8 mouse cellular contexts compared by ENCODE assay signal in the genomic region with DNA sequence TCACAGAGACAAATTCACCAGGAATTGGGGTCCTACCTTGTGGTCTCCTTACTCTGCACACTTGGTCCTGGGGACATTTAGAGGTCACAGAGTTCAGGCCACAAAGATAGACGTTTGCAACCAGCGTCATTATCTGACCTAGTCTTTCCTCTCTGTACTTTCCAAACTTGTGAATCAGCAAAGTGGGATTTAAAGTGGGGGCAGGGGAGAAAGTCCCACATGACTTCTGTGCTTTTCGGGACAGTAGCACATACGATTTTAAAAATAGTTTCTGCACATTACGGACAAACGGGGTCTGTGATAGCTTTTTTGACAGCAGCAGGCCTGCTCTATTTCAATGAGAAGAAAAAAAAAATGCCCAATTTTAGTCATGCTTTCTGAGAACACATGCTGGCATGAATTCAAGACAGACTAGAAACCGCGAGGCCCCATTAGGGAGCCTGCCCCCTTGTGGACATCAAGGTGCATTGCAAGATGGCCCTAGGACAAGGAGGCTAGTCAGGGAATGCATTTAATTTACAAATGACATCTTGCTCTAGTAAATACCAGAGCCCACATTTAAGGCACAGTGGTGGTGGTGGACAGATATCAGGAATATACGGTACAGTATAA. TPM values are rescaled to one million over a fixed set of nuclear protein-coding genes. Genes with fewer than 3 reads are reported as not detected.
DNase-seq lines count a peak whose midpoint lies in the region; ATAC-seq and TF ChIP-seq lines count a peak whose summit lies in the region.

No protein-coding gene starts in this region.

- H3K4me3 ChIP-seq in forebrain, embryonic 10.5 days: no peak overlapping the region
- H3K4me3 ChIP-seq in forebrain, embryonic 12.5 days (replicated peaks): no peak overlapping the region
- H3K4me3 ChIP-seq in liver, adult 2 months (ENCODE audit: insufficient read depth, low read depth, low read length): no peak overlapping the region

- ATAC-seq in forebrain, embryonic 12.5 days (ENCODE audit: low FRiP score): no peak

- H3K9me3 ChIP-seq in forebrain, embryonic 10.5 days: no peaks in the 10 kb centered on the region
- H3K9me3 ChIP-seq in forebrain, embryonic 12.5 days: no peaks in the 10 kb centered on the region

- intact Hi-C loops in heart, postnatal 36 days (cut with DNase I): loop anchor here (1.0 to 2.0 kb wide), 2 partner anchors 41 to 160 kb away; no protein-coding TSS in a partner anchor

- WGBS in forebrain, embryonic 10.5 days: 41% methylated on average over 9 of the region's 9 CpGs
- WGBS in forebrain, embryonic 12.5 days: 38% methylated on average over 9 of the region's 9 CpGs
- WGBS in liver, adult 2 months: 29% methylated on average over 9 of the region's 9 CpGs

- H3K79me2 ChIP-seq in liver, adult 2 months (ENCODE audit: control insufficient read depth, insufficient read depth, low read length): no peaks in the 10 kb centered on the region

- H3K27me3 ChIP-seq in forebrain, embryonic 10.5 days (ENCODE audit: poor library complexity, severe bottlenecking): peaks cover 3% of the 10 kb centered on the region; the same call in 1 of the 2 replicates
- H3K27me3 ChIP-seq in forebrain, embryonic 12.5 days: 0 out of 2 replicates have a peak, but pooled peaks cover 3% of the 10 kb centered on the region
- no peaks in the 10 kb centered on the region for H3K27me3 ChIP-seq in liver, adult 2 months (ENCODE audit: control insufficient read depth, insufficient read depth, low read length)

- no peak overlapping the region for H3K9ac ChIP-seq in forebrain, embryonic 12.5 days
- H3K9ac ChIP-seq in liver, adult 2 months (ENCODE audit: low read depth, low read length): no peak overlapping the region

- no peak overlapping the region for H3K27ac ChIP-seq in forebrain, embryonic 10.5 days
- H3K27ac ChIP-seq in forebrain, embryonic 12.5 days: no peak overlapping the region
- no peak overlapping the region for H3K27ac ChIP-seq in liver, adult 2 months (replicated peaks; ENCODE audit: insufficient read depth, low read depth, low read length)

- DNase-seq in forebrain, embryonic 10.5 days (ENCODE audit: extremely low spot score, low spot score): peak; percentile 69
- DNase-seq in right cerebral cortex, adult 2 months (ENCODE audit: low spot score in 2 of 2): peak; percentile 61 to 71
- DNase-seq in right cerebral cortex, postnatal 36 days (ENCODE audit: low spot score in 2 of 2): no peak
- DNase-seq in cerebellum, postnatal 14 days: peak; percentile 81
- peak; percentile 75 for DNase-seq in heart, postnatal 36 days
- peak; percentile 42 for DNase-seq in liver, adult 2 months (ENCODE audit: extremely low read depth, low read depth, low spot score)
- DNase-seq in retina, postnatal 7 days (ENCODE audit: low read depth, low spot score): peak; percentile 65

- no peak overlapping the region for H3K4me2 ChIP-seq in forebrain, embryonic 12.5 days

- H3K4me1 ChIP-seq in forebrain, embryonic 10.5 days: peaks cover 25% of the 10 kb centered on the region
- H3K4me1 ChIP-seq in forebrain, embryonic 12.5 days: peaks cover 18% of the 10 kb centered on the region
- H3K4me1 ChIP-seq in liver, adult 2 months (ENCODE audit: control insufficient read depth, insufficient read depth, low read length): no peaks in the 10 kb centered on the region

- no peak for TF ChIP-seq POLR2A in liver, adult 2 months (IDR thresholded peaks at IDR 0.05; ENCODE audit: extremely low read depth, insufficient read depth, low read length)

- TF ChIP-seq CTCF in liver, adult 2 months (IDR thresholded peaks at IDR 0.05; ENCODE audit: low read depth, low read length): peak; percentile 90

- no peaks in the 10 kb centered on the region for H3K36me3 ChIP-seq in forebrain, embryonic 10.5 days (replicated peaks)
- no peaks in the 10 kb centered on the region for H3K36me3 ChIP-seq in forebrain, embryonic 12.5 days (replicated peaks)
- H3K36me3 ChIP-seq in liver, adult 2 months (ENCODE audit: control insufficient read depth, insufficient read depth, low read length): no peaks in the 10 kb centered on the region

RNA-seq across cellular contexts. Expression of a gene that starts 55.1 kb away (rescaled TPM):
- 3.8 and 4.0 TPM in 2 replicates for polyA plus RNA-seq in forebrain, embryonic 10.5 days (2016; fragmentation: Nextera tagmentation; extraction: Ambion mirVana)
- 0.44 and 0.66 TPM in 2 replicates for polyA plus RNA-seq in forebrain, embryonic 12.5 days (2016; fragmentation: Nextera tagmentation; extraction: Ambion mirVana)
- total RNA-seq in heart, postnatal 36 days (2021): 1 to 10 TPM; 1.3 to 1.8 TPM
- total RNA-seq in liver, adult 2 months (2014; rRNA removed): 0.09 and 1.1 TPM in 2 replicates
- polyA plus RNA-seq in liver, adult 2 months (2012; rRNA removed): 0.19 and 0.22 TPM in 2 replicates

Comparison
In these comparisons a context has a peak if more than half of its experiments do, and no peak if none do; other contexts are left out.
1. DNase-seq: peak in forebrain, embryonic 10.5 days (single experiment), right cerebral cortex, adult 2 months (2 of 2), cerebellum, postnatal 14 days (2 of 2), heart, postnatal 36 days (2 of 2), liver, adult 2 months (single experiment) and retina, postnatal 7 days (single experiment); none in right cerebral cortex, postnatal 36 days (0 of 2).